Mouse (Mus musculus): ENCODE data around the gene Lancl2.

Lancl2 gene

DNA sequence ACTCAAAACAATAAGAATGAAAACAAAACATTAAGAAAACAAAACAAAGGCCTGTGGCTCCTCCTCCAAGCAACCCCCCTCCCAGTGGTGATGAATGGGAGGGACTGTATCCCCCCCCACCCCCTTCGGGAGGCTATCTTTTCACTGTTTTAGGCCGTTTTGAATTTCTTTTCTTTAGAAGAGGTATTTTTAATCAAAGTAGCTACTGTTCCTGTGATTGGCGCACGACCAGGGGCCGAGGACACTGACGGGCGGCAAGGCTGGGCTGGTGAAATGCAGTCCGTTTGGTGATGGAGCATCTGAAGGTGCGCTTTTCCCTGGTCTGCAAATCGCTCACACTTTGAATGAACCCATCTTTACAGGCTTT lies at the start of gene Lancl2:
Gene Lancl2, plus strand, starts transcription at position 165 of the 367 bp plus-strand sequence.
- in situ Hi-C loops (cut with MboI, MseI): loop anchor here (10.0 kb wide), 1 partner anchor 998 kb away; the partner anchor contains the start of gene Lsm5

DNA sequence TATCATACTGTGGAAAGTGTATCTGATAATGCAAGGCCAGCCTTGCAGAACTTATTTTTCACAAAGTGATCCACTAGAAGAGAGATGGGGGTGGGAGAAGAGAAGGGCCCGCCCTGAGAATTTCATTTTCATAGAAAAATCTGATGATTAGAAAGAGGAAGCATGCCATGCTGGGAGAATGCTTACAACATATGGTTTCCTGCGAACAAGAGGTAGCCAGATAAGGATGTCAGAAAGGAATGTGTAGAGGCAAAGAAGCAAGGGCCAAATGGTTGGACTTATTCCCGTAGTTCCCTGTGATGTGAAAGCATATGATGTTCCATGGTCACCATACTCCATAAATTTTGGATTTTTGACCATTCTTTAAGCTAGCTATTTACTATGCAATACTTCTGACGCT lies 41.0 kb upstream of the Lancl2 start:
- in situ Hi-C loops (cut with MboI, MseI): no loop called here

DNA sequence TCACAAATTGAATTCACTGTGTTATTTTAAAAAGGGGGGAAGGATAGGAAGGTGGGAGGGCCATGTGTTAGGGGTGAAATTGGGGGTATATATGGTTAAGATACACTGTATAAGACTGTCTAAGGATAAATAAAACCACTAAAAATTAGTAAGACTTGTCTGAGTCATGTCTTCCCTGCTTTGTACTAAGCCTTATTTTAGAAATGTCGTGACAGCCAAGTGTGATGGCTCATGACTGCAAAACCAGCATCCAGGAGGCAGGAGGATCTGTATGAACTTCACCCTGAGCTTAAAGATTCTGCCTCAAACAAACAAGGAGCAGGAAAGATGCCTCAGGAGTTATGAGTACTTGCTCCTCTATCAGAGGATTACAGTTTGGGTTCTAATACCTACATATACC lies 18.2 kb upstream of the Lancl2 start:
- in situ Hi-C loops (cut with MboI, MseI): no loop called here

DNA sequence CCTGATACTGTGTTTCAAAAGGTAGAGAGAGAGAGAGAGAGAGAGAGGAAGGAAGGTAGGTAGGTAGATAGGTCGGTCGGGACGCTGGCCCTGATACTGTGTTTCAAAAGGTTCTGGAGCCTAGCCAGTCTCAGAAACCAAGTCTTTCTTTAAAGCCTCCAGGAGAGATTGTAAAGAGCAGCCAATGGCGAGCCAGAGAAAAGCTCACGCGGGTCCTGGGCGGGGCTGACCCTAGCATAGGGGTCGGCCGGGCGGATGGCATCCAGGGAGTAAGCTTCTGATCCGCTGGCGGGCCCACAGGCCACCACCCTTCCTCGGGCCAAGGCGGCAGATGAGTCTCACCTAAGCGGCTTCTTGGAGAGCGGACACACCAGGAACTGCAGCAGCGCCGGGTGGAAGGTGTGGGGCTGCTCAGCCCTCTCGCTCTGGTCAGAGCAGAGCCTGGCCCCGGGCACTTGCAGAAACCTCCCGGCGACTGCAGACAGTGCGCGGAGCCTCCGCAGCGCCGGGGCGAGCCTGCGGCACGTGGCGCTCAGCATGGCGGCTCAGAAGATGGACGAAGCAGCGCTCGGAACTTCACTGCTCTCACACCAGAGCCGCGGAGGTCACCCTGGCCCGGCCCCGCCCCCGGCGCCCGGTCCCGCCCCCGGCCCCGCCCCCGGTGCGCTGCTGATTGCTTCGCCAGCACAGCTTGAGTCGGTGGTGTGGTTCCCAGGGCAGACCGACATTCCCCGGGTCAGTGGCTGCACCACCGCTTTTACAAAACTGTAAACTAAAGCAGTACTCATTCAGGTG lies 10.7 kb upstream of the Lancl2 start, which contains the start of gene Pyurf:
Gene Pyurf, minus strand, starts transcription at position 612 of the 795 bp plus-strand sequence.
- in situ Hi-C loops (cut with MboI, MseI): loop anchor here (5.0 kb wide), 1 partner anchor 104 kb away; no protein-coding TSS in a partner anchor

DNA sequence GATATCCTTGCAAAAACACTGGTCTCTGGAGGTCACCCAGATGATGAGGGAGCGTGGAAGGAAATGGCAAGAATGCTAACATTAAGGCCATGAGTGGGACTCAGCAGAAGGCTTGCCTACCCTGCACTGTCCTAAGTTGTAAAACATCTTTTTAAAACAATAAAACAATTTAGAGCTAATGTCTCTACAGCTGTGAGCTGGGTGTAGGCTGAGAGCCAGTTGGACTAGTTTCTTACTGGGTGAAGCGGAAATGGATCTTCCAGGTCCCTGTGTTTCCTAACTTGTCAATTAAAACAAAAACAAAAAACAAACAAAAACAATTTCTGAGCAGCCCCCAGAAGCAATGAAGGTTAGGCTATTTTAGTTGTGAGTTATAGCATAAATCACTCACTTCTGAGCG lies 9.2 kb upstream of the Lancl2 start:
- in situ Hi-C loops (cut with MboI, MseI): loop anchor here (5.0 kb wide), 1 partner anchor 106 kb away; no protein-coding TSS in a partner anchor

DNA sequence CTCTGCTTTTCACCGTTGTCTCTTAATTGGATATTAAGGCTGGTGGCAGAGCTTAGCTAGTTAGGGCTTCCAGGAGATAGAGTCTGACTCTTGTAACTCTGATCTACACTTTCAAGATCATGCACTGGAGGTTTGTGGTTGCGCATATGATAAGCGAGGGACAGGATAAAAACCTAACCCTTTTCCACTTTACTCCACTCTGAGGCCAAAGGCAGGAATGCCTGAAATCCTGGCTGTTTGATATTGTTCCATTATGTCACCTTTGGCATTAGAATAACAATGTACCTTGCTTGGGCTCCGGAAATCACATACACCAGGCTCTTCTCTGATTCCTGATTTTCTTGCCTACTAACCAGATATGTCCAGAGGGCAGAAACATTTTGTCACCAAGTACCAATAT lies 654 bp upstream of the Lancl2 start:
- in situ Hi-C loops (cut with MboI, MseI): loop anchor here (10.0 kb wide), 1 partner anchor 997 kb away; the partner anchor contains the start of gene Lsm5

DNA sequence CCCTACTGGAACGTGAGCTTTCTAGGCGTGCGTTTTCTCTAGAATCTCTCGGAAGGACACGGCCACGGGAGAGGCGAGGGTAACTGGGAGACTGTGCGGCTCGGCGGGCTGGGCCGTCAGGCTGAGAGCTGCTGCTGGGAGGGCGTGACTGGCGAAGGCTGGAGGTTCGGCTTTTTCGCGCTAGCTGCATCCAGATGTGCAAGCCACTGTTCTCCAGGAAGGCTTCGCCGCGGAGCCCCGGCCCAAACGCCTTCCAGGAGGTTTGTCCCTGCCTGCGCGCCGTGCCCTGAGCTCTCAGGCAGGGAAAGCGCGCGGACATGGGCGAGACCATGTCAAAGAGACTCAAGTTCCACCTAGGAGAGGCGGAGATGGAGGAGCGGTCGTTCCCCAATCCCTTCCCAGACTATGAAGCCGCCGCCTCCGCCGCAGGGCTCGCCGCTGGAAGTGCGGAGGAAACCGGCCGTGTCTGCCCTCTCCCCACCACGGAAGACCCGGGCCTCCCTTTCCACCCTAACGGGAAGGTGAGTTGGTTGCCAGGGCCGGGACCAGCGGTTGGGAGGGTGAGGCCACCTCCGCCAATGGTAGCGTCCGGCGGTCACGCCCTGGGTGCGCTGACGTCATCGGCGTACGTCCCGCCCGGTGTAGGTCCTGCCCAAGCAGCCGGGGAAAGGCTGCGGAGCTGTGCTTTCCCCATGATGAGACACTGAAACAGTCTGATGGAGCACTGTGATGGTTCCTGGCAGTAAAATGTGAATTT lies 581 bp downstream of the Lancl2 start:
- in situ Hi-C loops (cut with MboI, MseI): loop anchor here (10.0 kb wide), 1 partner anchor 998 kb away; the partner anchor contains the start of gene Lsm5

DNA sequence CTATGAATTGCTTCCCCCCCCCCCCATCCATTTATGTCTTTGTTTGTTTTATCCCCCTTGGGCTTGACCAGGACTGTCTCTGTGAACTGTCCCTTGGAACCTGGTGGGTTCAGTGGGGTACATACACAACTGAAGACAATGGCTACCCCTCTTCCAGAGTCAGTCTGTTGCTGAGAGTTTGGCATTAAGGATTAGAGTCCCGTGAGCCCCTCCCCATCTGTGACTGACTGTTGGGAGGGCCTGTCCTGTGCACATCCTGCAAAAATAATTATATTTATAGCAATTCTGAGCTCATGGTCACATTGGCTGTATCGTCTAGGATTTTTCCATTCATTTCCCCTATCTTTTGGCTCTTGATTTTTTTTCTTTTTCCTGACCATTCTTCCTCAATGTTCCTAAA lies 1.4 kb downstream of the Lancl2 start:
- in situ Hi-C loops (cut with MboI, MseI): loop anchor here (10.0 kb wide), 1 partner anchor 999 kb away; the partner anchor contains the start of gene Lsm5

DNA sequence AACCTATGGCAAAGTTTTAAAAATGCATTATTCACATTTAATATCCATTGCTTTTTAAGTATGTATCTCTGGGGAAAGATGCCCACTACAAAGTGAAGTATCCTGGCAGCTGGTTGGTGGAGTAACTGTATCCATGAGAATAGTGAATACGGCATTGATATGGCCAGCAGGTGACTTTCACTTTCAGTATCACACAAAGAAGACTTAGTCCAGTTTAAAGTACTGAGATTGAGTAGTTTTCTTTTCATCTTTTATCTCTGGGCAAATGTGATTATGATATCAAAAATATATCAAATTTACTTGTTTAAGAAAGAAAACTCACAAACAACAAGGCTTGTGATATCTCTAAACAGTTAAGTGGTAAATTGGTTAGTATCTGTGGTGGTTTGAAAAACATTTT lies 4.4 kb downstream of the Lancl2 start:
- in situ Hi-C loops (cut with MboI, MseI): loop anchor here (10.0 kb wide), 1 partner anchor 1002 kb away; the partner anchor contains the start of gene Lsm5

DNA sequence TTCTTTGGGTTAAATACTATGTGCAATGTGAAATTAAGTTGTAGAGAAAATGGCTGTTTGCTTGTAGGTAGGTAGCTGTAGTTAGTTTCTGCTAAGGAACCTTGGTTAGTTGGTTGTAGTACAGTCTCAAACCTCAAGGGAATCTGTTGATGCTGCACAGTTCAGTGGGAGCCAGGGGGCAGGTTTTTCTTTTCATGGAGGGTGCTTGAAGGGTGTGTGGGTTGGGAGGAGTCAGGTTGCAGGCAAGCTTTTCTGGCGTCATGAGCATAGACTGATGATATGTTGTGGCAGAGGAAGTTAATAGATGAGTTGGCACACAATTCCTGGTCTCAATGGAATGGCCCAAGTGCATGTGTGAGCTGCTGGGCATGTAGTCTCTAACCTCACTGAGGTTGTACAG lies 9.4 kb downstream of the Lancl2 start:
- in situ Hi-C loops (cut with MboI, MseI): no loop called here

DNA sequence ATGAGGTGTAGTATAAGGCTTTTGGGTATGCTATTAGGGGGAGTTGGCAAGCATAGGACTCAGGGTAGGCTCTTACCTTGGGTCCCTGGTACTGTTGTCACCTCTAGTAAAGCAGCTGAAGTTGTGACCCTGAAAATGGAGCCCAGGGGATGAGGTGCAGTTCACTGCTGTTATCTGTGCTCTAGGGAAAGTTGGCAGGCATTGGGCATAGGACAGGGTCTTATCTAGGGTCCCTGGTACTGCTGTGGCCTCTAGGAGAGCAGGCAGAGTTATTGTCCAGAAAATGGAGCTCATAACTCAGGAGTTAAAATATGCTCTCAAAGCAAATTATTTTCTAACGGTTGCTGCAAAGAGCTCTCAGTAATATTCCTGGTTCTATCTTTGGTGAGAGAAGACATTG lies 19.0 kb downstream of the Lancl2 start:
- in situ Hi-C loops (cut with MboI, MseI): no loop called here

DNA sequence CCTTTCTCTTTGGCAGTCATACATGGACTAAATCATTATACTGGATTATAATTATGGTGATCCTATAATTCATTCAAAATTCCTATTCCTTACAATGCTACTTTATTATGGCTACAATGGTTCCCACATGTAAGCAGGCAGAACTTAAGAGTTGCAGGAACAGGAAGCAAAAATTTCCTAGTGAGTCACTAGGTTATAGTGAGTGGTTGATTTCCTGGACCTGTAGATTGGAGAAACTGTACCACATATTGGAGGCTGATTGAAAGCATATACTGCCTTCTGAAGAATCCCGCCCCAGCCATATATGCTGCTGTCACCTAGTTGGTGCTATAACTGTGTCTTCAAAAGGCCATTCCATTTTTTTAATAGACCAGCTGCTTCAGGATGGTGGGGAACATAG lies 40.4 kb downstream of the Lancl2 start:
- in situ Hi-C loops (cut with MboI, MseI): no loop called here

DNA sequence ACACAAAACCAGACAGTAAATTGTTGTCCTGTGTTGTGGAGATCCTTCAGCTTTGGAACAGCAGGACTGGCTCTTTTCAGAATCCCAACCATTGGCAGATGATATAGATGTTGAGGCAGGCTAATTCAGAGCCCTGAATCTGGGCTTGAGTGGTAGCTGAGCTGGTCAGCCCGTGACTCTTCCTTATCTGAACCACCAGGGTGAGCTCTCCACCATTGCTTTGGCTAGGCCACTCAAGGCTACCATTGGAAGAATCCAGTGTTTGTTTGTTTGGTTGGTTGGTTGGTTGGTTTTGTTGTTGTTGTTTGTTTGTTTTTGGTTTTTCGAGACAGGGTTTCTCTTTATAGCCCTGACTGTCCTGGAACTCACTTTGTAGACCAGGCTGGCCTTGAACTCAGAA lies 41.0 kb downstream of the Lancl2 start:
- in situ Hi-C loops (cut with MboI, MseI): no loop called here

DNA sequence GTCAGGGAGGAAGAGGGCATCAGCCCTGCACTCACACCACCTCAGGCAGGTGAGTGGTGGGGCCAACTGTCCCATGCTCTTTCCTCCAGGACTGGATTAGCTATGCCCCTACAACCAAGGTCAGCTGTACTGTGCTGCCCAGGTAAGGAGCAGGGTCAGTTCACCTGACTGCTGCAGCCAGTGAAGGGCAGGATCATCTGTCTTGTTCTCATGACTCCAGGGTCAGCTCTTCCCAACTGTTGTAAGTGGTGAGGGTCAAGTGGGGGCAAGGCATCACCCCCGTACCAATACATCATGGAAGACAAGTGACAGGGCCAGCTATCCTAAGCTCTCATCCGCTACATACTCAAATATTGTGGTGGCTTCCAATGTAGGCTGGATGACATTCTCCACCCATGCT lies 41.8 kb downstream of the Lancl2 start:
- in situ Hi-C loops (cut with MboI, MseI): no loop called here

DNA sequence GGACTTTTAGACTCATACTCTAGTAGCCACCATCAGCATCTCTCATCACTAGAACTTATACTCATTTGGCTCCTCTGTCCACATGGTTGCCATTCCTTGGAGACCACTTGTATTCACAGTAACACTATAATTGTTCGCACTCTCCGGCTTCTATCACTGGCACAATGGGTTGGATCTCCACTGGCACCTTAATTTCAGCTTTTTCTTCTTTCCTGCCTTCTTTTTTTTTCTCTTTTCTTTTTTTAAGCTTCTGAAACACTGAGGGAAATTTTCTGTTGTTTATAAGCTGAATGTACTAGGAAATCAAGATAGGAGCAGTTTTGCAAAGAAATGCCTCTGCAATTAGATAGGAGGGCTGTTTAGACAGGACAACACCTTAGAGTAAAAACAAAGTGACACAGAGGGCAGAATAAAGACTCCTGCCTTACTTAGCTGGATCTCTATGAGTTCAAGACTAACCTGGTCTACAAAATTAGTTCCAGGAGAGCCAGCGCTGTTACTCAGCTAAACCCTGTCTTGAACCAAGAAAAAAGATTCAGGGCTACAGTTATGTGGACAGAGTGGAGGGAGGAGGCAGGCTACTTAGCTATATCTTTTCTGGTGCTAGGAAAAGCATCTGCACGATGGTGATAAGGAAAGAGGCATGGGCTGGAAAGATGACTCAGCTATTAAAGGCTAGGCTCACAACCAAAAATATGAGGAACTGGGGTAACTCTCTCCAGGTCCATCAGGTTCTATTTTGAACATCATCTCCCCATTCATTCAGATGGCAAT lies 42.8 kb downstream of the Lancl2 start:
- in situ Hi-C loops (cut with MboI, MseI): no loop called here

DNA sequence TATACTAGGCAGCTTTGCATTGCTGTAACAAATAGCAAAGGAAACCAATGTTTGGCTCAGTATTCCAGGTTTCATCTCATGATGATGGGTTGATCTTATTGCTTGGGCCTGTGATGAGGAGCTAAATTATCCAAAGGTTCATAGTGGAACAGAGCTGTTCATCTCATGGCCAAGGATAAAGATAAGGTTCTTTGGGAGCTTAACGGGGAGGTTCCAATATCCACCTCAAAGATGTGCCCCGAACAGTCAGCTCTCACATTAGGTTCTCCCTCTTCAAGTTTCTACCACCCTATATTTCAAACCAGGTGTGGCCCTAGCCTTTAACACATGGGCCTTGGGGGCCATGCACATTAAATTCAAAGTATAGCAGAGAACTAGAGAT lies 43.4 kb downstream of the Lancl2 start:
- in situ Hi-C loops (cut with MboI, MseI): no loop called here

DNA sequence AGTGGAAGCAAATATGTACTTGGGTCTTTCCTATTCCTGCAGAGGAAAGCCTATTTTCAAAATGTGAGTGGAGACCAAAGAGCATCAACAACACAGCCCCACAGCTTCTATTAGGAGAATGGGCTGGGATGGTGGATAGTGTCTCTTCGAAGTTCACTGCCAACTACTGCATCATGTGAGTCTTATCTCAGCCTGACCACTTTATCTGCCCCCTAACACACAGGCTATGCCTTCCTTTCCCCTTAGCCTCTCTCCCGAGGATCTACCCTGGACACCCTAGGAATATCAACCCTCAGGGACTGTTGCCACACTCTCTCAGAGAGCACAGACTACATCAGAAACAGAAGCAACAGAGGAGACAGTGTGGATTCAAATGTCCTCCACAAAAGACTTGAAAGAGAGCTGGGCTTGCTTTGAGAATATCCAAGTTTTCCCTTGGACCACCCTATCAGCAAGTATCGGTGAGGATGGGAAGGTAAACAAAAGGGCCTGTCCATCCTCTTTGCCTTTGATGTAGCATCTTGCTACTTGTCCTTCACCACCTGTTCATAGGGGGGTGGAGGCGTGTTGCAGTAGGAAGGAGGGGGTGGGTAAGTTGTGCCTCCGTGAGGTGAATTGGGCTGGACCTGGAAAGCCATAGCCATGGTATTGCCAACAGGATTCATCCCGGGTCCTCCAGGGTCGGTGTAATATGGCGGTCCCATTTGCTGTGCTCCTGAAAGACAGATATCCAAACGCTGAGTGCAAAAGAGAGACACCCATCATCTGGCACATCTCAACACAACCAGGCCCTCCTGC lies 51.8 kb downstream of the Lancl2 start:
- in situ Hi-C loops (cut with MboI, MseI): no loop called here

DNA sequence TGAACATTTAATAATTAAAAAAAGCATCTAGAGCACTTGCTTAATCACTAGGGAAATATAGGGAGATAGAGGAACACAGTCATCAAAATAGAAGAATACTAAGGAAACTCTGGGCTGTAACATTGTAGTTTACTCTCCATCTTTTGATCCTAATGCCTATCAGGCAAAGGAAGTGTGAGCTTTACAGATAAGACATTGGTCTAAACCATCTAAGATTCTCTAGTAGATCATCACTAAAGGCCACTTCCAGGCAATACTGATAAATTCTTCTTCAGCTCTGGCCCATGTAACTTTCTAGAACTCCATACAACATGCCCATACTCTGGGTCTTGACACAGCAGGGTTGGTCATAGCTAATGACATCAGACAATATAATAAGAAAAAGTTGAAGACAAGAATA lies 60.7 kb downstream of the Lancl2 start:
- in situ Hi-C loops (cut with MboI, MseI): no loop called here

DNA sequence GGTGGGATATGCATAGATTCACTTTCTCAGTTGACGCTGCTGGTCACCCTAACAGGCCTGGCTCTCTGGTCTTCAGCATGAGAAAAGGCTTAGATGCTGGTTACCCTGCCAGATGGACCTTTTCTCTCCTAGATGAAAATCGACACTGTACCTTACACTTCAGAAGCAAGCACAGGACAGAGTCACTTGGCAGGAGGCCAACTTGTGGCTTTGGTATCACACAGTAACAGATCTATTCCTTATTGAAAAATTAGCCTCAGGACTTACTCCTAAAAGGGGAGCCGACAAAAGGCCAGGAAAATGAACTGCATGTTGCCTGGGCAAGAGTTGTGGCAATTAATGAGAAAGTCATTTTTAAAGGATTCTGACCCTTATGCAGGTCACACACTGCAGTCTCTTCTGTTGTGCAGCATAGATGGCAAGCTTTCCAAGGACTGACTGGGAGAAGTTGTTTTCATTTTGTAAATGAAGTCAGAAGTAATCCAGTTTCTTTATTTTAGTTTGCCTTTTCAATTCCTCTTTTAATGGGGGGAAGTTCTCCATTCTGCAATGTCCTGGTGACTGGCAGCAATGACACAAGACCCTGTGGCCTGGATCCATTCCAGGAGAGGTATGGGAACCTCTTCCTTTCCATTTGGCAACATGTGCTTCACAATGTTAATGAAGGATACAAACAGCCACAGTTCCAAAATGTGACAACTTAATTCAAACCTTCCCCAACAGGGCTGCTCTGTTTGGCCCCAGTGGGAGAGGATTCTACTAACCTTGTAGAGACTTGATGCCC lies 62.9 kb downstream of the Lancl2 start:
- in situ Hi-C loops (cut with MboI, MseI): no loop called here

DNA sequence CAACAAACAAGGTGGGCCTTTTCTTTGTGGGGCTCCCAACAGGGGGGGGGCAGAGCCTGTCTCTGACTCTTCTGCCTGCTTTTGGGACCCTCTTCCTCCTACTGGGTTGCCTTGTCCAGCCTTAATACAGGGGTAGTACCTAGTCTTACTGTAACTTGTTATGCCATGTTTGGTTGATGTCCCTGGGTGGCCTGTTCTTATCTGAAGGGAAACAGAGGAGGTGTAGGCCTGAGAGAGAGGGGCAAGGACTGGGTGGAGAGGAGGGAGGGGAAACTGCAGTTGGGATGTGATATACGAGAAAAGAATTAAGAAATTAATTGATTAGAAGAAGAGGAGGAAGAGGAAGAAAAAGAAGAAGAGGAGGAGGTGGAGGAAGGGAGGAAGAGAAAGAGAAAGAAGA lies 63.9 kb downstream of the Lancl2 start:
- in situ Hi-C loops (cut with MboI, MseI): no loop called here

All from T-helper 1 cell (primary cell).